Mouse (Mus musculus): ENCODE data around the gene Prx. TPM values are rescaled to one million over a fixed set of nuclear protein-coding genes. Genes with fewer than 3 reads are reported as not detected.

The Prx gene
- total and polyA plus RNA-seq, 3 experiments: 0.59 to 0.81 (median 0.59) TPM

GRCm38 (mm10) chr7:27541922-27542321, 42.8 kb downstream of the Prx start:
- no peak for DNase-seq
- no peaks in the 10 kb centered on the region; the same call in 1 of the 2 replicates for H3K4me1 ChIP-seq (ENCODE audit: control insufficient read depth, insufficient read depth, low read length)
- no peaks in the 10 kb centered on the region for H3K27me3 ChIP-seq (ENCODE audit: control insufficient read depth, insufficient read depth, low read length)
- TF ChIP-seq EP300 (IDR thresholded peaks at IDR 0.05; ENCODE audit: insufficient read depth, low read depth, low read length): no peak
- no peak for TF ChIP-seq CTCF (IDR thresholded peaks at IDR 0.05)
- no peak overlapping the region for H3K27ac ChIP-seq
- no peaks in the 10 kb centered on the region for H3K36me3 ChIP-seq (ENCODE audit: control insufficient read depth, insufficient read depth, low read length)
- peak overlapping the region; percentile 58; the same call in 1 of the 2 replicates for H3K4me3 ChIP-seq
- WGBS: 69% methylated on average over 5 of the region's 5 CpGs
- no peak overlapping the region for H3K9ac ChIP-seq (ENCODE audit: low read depth, low read length)
- intact Hi-C loops (cut with DNase I): no loop called here
- H3K79me2 ChIP-seq (replicated peaks; ENCODE audit: control insufficient read depth, insufficient read depth, low read length): no peaks in the 10 kb centered on the region

GRCm38 (mm10) chr7:27542392-27543033, 43.4 kb downstream of the Prx start:
- peak overlapping the region; percentile 67 for H3K27ac ChIP-seq
- 2% methylated on average over 30 of the region's 30 CpGs for WGBS
- TF ChIP-seq POLR2A (IDR thresholded peaks at IDR 0.05; ENCODE audit: insufficient read depth, low read depth, low read length) (peak; percentile 74), EP300 (IDR thresholded peaks at IDR 0.05; ENCODE audit: insufficient read depth, low read depth, low read length) (no peak)

GRCm38 (mm10) chr7:27543065-27543464, 43.9 kb downstream of the Prx start:
- H3K36me3 ChIP-seq (ENCODE audit: control insufficient read depth, insufficient read depth, low read length): no peaks in the 10 kb centered on the region
- H3K4me3 ChIP-seq: peak overlapping the region; percentile 58
- intact Hi-C loops (cut with DNase I): no loop called here
- no peak overlapping the region for H3K9ac ChIP-seq (ENCODE audit: low read depth, low read length)
- no peak for DNase-seq
- TF ChIP-seq POLR2A (IDR thresholded peaks at IDR 0.05; ENCODE audit: insufficient read depth, low read depth, low read length) (no peak), CTCF (IDR thresholded peaks at IDR 0.05) (no peak), EP300 (IDR thresholded peaks at IDR 0.05; ENCODE audit: insufficient read depth, low read depth, low read length) (no peak)
- H3K4me1 ChIP-seq (ENCODE audit: control insufficient read depth, insufficient read depth, low read length): no peaks in the 10 kb centered on the region; the same call in 1 of the 2 replicates
- H3K27ac ChIP-seq: peak overlapping the region; percentile 67
- H3K27me3 ChIP-seq (ENCODE audit: control insufficient read depth, insufficient read depth, low read length): no peaks in the 10 kb centered on the region
- no peaks in the 10 kb centered on the region for H3K79me2 ChIP-seq (replicated peaks; ENCODE audit: control insufficient read depth, insufficient read depth, low read length)
- WGBS: 25% methylated on average over 6 of the region's 6 CpGs

More at GRCm38 (mm10) chr7:27542392-27543033, 43.4 kb downstream of the Prx start:
- intact Hi-C loops (cut with DNase I): no loop called here
- Histone ChIP-seq H3K36me3 (ENCODE audit: control insufficient read depth, insufficient read depth, low read length) (no peaks in the 10 kb centered on the region), H3K4me3 (peak overlapping the region; percentile 58), H3K27me3 (ENCODE audit: control insufficient read depth, insufficient read depth, low read length) (no peaks in the 10 kb centered on the region), H3K9ac (ENCODE audit: low read depth, low read length) (peak overlapping the region; percentile 82), H3K4me1 (ENCODE audit: control insufficient read depth, insufficient read depth, low read length) (no peaks in the 10 kb centered on the region; the same call in 1 of the 2 replicates), H3K79me2 (replicated peaks; ENCODE audit: control insufficient read depth, insufficient read depth, low read length) (no peaks in the 10 kb centered on the region)
- peak; percentile 86 to 87 for DNase-seq

- no peak overlapping the region for H3K9ac ChIP-seq (ENCODE audit: low read depth, low read length)
- no peak overlapping the region for H3K4me3 ChIP-seq
- no peaks in the 10 kb centered on the region; the same call in 1 of the 2 replicates for H3K4me1 ChIP-seq (ENCODE audit: control insufficient read depth, insufficient read depth, low read length)
- no peak for TF ChIP-seq EP300 (IDR thresholded peaks at IDR 0.05; ENCODE audit: insufficient read depth, low read depth, low read length)
- no peak for TF ChIP-seq CTCF (IDR thresholded peaks at IDR 0.05)
- TF ChIP-seq POLR2A (IDR thresholded peaks at IDR 0.05; ENCODE audit: insufficient read depth, low read depth, low read length): no peak
- no peak for DNase-seq
- H3K36me3 ChIP-seq (ENCODE audit: control insufficient read depth, insufficient read depth, low read length): no peaks in the 10 kb centered on the region
- WGBS: 83% methylated on average over 4 of the region's 4 CpGs
- H3K27me3 ChIP-seq (ENCODE audit: control insufficient read depth, insufficient read depth, low read length): no peaks in the 10 kb centered on the region
- H3K79me2 ChIP-seq (replicated peaks; ENCODE audit: control insufficient read depth, insufficient read depth, low read length): no peaks in the 10 kb centered on the region
- intact Hi-C loops (cut with DNase I): no loop called here
- no peak overlapping the region for H3K27ac ChIP-seq
These were observed 44.7 kb downstream of the Prx start for GRCm38 (mm10) chr7:27543851-27544250.

GRCm38 (mm10) chr7:27544675-27545370, 45.7 kb downstream of the Prx start:
- Histone ChIP-seq H3K4me1 (ENCODE audit: control insufficient read depth, insufficient read depth, low read length) (no peaks in the 10 kb centered on the region; the same call in 1 of the 2 replicates), H3K9ac (ENCODE audit: low read depth, low read length) (no peak overlapping the region), H3K36me3 (ENCODE audit: control insufficient read depth, insufficient read depth, low read length) (no peaks in the 10 kb centered on the region), H3K4me3 (no peak overlapping the region), H3K27me3 (ENCODE audit: control insufficient read depth, insufficient read depth, low read length) (no peaks in the 10 kb centered on the region), H3K27ac (no peak overlapping the region), H3K79me2 (replicated peaks; ENCODE audit: control insufficient read depth, insufficient read depth, low read length) (no peaks in the 10 kb centered on the region)
- 48% methylated on average over 12 of the region's 12 CpGs for WGBS
- TF ChIP-seq CTCF (IDR thresholded peaks at IDR 0.05) (no peak), EP300 (IDR thresholded peaks at IDR 0.05; ENCODE audit: insufficient read depth, low read depth, low read length) (no peak), POLR2A (IDR thresholded peaks at IDR 0.05; ENCODE audit: insufficient read depth, low read depth, low read length) (no peak)
- intact Hi-C loops (cut with DNase I): no loop called here
- DNase-seq: peak in 1 of 2 experiments; percentile 28

GRCm38 (mm10) chr7:27549597-27549996, 50.5 kb downstream of the Prx start:
- intact Hi-C loops (cut with DNase I): no loop called here
- Histone ChIP-seq H3K4me1 (ENCODE audit: control insufficient read depth, insufficient read depth, low read length) (no peaks in the 10 kb centered on the region; the same call in 1 of the 2 replicates), H3K9ac (ENCODE audit: low read depth, low read length) (no peak overlapping the region), H3K36me3 (ENCODE audit: control insufficient read depth, insufficient read depth, low read length) (no peaks in the 10 kb centered on the region), H3K79me2 (replicated peaks; ENCODE audit: control insufficient read depth, insufficient read depth, low read length) (no peaks in the 10 kb centered on the region), H3K27me3 (ENCODE audit: control insufficient read depth, insufficient read depth, low read length) (no peaks in the 10 kb centered on the region), H3K4me3 (no peak overlapping the region), H3K27ac (no peak overlapping the region)
- WGBS: 70% methylated on average over 6 of the region's 6 CpGs
- no peak for DNase-seq
- TF ChIP-seq POLR2A (IDR thresholded peaks at IDR 0.05; ENCODE audit: insufficient read depth, low read depth, low read length) (no peak), EP300 (IDR thresholded peaks at IDR 0.05; ENCODE audit: insufficient read depth, low read depth, low read length) (no peak), CTCF (IDR thresholded peaks at IDR 0.05) (no peak)
